Mouse (Mus musculus): ENCODE data around the gene 1110032F04Rik. TPM values are rescaled to one million over a fixed set of nuclear protein-coding genes. Genes with fewer than 3 reads are reported as not detected.

1110032F04Rik gene
- polyA plus RNA-seq, 1 experiment from 2014 or later, result 2.9 TPM

Other genes with a start within 250 kb of the 1110032F04Rik start
- not detected in 2 replicates for gene Il12a, start 178.9 kb upstream of the 1110032F04Rik start, polyA plus RNA-seq (2015; fragmentation: Nextera tagmentation; extraction: Ambion mirVana)
- 9.0 and 9.8 TPM in 2 replicates for gene Ift80, start 135.0 kb downstream of the 1110032F04Rik start, polyA plus RNA-seq (2015; fragmentation: Nextera tagmentation; extraction: Ambion mirVana)
- gene Smc4, start 135.2 kb downstream of the 1110032F04Rik start, polyA plus RNA-seq (2015; fragmentation: Nextera tagmentation; extraction: Ambion mirVana), result 54.3 and 59.8 TPM in 2 replicates
- 48.4 and 53.7 TPM in 2 replicates for gene Trim59, start 175.2 kb downstream of the 1110032F04Rik start, polyA plus RNA-seq (2015; fragmentation: Nextera tagmentation; extraction: Ambion mirVana)